Mouse (Mus musculus) MEL (cell line): ENCODE results near the gene Spink2. TPM values are rescaled to one million over a fixed set of nuclear protein-coding genes. Genes with fewer than 3 reads are reported as not detected.

Experiments used
- DNase-seq: peaks from one replicate; pipeline ENCODE4 v3.0.0; 2011; ENCODE audit warnings: low read depth, low spot score
- H3K27ac ChIP-seq: 2 replicates; pipeline ENCODE4 v1.5.1; 2012; ENCODE audit warnings: low read depth, mild to moderate bottlenecking, control low read depth, low read length, moderate library complexity; ENCODE audit not compliant: control insufficient read depth
- H3K27me3 ChIP-seq, 2 experiments: fragments of 150-350 bp in 1 of 2; sonication (generic) in 1 of 2; 2 replicates each; pipeline ENCODE4 v1.6.1; 2012; ENCODE audit warnings: low read length in 2 of 2, mild to moderate bottlenecking in 2 of 2, improper control_type of control experiment in 1 of 2, moderate library complexity in 1 of 2; ENCODE audit not compliant: insufficient read depth in 2 of 2, control insufficient read depth in 1 of 2
- H3K36me3 ChIP-seq, 2 experiments: 2 replicates each; pipeline ENCODE4 v1.6.1; 2012 to 2014; ENCODE audit warnings: low read length in 2 of 2, improper control_type of control experiment in 1 of 2, inconsistent platforms in 1 of 2, mild to moderate bottlenecking in 1 of 2; ENCODE audit not compliant: insufficient read depth in 2 of 2, control insufficient read depth in 1 of 2
- H3K4me1 ChIP-seq, 2 experiments: fragments of 150-350 bp in 1 of 2; sonication (generic) in 1 of 2; 2 replicates each; pipeline ENCODE4 v1.6.1; 2012; ENCODE audit warnings: low read length in 2 of 2, improper control_type of control experiment in 1 of 2, mild to moderate bottlenecking in 1 of 2; ENCODE audit not compliant: insufficient read depth in 2 of 2, control insufficient read depth in 1 of 2
- H3K4me3 ChIP-seq, 2 experiments: fragments of 150-350 bp in 1 of 2; sonication (generic) in 1 of 2; 2 replicates each; pipeline ENCODE4 v1.5.1; 2012; ENCODE audit warnings: low read depth in 2 of 2, low read length in 2 of 2, mild to moderate bottlenecking in 2 of 2, moderate library complexity in 2 of 2, control low read depth in 1 of 2, improper control_type of control experiment in 1 of 2; ENCODE audit not compliant: control insufficient read depth in 1 of 2, insufficient read depth in 1 of 2
- H3K79me2 ChIP-seq: 2 replicates; pipeline ENCODE4 v1.6.1; 2012; ENCODE audit warnings: mild to moderate bottlenecking, low read length, moderate library complexity; ENCODE audit not compliant: control insufficient read depth, poor library complexity, insufficient read depth
- H3K9ac ChIP-seq: 2 replicates; pipeline ENCODE4 v1.6.1; 2012; ENCODE audit warnings: low read depth, mild to moderate bottlenecking, control low read depth, low read length, moderate library complexity; ENCODE audit not compliant: control insufficient read depth, poor library complexity, severe bottlenecking
- H3K9me3 ChIP-seq: fragments of 150-350 bp; sonication (generic); replicated peaks from 2 replicates; pipeline ENCODE4 v1.6.1; 2012; ENCODE audit warnings: mild to moderate bottlenecking, low read length, improper control_type of control experiment, moderate library complexity; ENCODE audit not compliant: insufficient read depth
- BHLHE40 ChIP-seq: IDR thresholded peaks from 2 replicates; pipeline ENCODE4 v1.6.1; 2012; ENCODE audit warnings: low read depth, mild to moderate bottlenecking, inconsistent platforms, low read length, improper control_type of control experiment, borderline replicate concordance
- CHD1 ChIP-seq: IDR thresholded peaks from 2 replicates; pipeline ENCODE4 v1.6.1; 2012; ENCODE audit warnings: low read depth, mild to moderate bottlenecking, inconsistent platforms, low read length, improper control_type of control experiment
- CTCF ChIP-seq, 3 experiments: IDR thresholded peaks in 2 of 3; conservative IDR thresholded peaks in 1 of 3; 2 replicates each; pipeline ENCODE4 v1.5.1; 2011 to 2012; ENCODE audit warnings: low read length in 3 of 3, low read depth in 2 of 3, mild to moderate bottlenecking in 2 of 3, improper control_type of control experiment in 1 of 3, inconsistent platforms in 1 of 3, mixed read lengths in 1 of 3, moderate library complexity in 1 of 3; ENCODE audit not compliant: control insufficient read depth in 1 of 3, insufficient read depth in 1 of 3, poor library complexity in 1 of 3, severe bottlenecking in 1 of 3
- ELF1 ChIP-seq: IDR thresholded peaks from 2 replicates; pipeline ENCODE4 v1.6.1; 2014; ENCODE audit warnings: low read depth, mild to moderate bottlenecking, inconsistent platforms, low read length, improper control_type of control experiment, moderate library complexity
- EP300 ChIP-seq, 2 experiments: IDR thresholded peaks; 2 replicates each; pipeline ENCODE4 v1.6.1; 2011; ENCODE audit warnings: improper control_type of control experiment in 2 of 2, low read length in 2 of 2, low read depth in 1 of 2, mild to moderate bottlenecking in 1 of 2
- ETS1 ChIP-seq: IDR thresholded peaks from 2 replicates; pipeline ENCODE4 v1.6.1; 2012; ENCODE audit warnings: low read depth, mild to moderate bottlenecking, inconsistent platforms, low read length, improper control_type of control experiment, moderate library complexity
- GABPA ChIP-seq: IDR thresholded peaks from 2 replicates; pipeline ENCODE4 v1.6.1; 2012; ENCODE audit warnings: low read depth, mild to moderate bottlenecking, inconsistent platforms, low read length, improper control_type of control experiment, moderate library complexity
- HCFC1 ChIP-seq: IDR thresholded peaks from 2 replicates; pipeline ENCODE4 v1.6.1; 2012; ENCODE audit warnings: low read depth, mild to moderate bottlenecking, inconsistent platforms, low read length, improper control_type of control experiment, moderate library complexity
- MAFK ChIP-seq: IDR thresholded peaks from 2 replicates; pipeline ENCODE4 v1.6.1; 2011; ENCODE audit warnings: low read depth, mild to moderate bottlenecking, low read length, improper control_type of control experiment, borderline replicate concordance
- MAX ChIP-seq: IDR thresholded peaks from 2 replicates; pipeline ENCODE4 v1.6.1; 2011; ENCODE audit warnings: low read length, improper control_type of control experiment
- MAZ ChIP-seq: IDR thresholded peaks from 2 replicates; pipeline ENCODE4 v1.6.1; 2012; ENCODE audit warnings: low read depth, mild to moderate bottlenecking, inconsistent platforms, low read length, improper control_type of control experiment
- MEF2A ChIP-seq: IDR thresholded peaks from 2 replicates; pipeline ENCODE4 v1.6.1; 2014; ENCODE audit warnings: low read depth, mild to moderate bottlenecking, inconsistent platforms, low read length, improper control_type of control experiment; ENCODE audit not compliant: poor library complexity, insufficient replicate concordance, severe bottlenecking; ENCODE audit errors: extremely low read depth
- MXI1 ChIP-seq: IDR thresholded peaks from 2 replicates; pipeline ENCODE4 v1.6.1; 2011; ENCODE audit warnings: mild to moderate bottlenecking, low read depth, low read length, improper control_type of control experiment
- MYC ChIP-seq: IDR thresholded peaks from 2 replicates; pipeline ENCODE4 v1.6.1; 2011; ENCODE audit warnings: low read depth, mild to moderate bottlenecking, low read length, improper control_type of control experiment, moderate library complexity
- NRF1 ChIP-seq: IDR thresholded peaks from 2 replicates; pipeline ENCODE4 v1.6.1; 2014; ENCODE audit warnings: low read depth, mild to moderate bottlenecking, inconsistent platforms, low read length, improper control_type of control experiment, moderate library complexity; ENCODE audit not compliant: poor library complexity, insufficient read depth, severe bottlenecking
- POLR2A ChIP-seq, 2 experiments: IDR thresholded peaks; 2 replicates each; pipeline ENCODE4 v1.6.1; 2011 to 2012; ENCODE audit warnings: low read length in 2 of 2, mild to moderate bottlenecking in 2 of 2, control low read depth in 1 of 2, improper control_type of control experiment in 1 of 2, low read depth in 1 of 2, moderate library complexity in 1 of 2; ENCODE audit not compliant: control insufficient read depth in 1 of 2, insufficient read depth in 1 of 2, poor library complexity in 1 of 2
- POLR2AphosphoS2 ChIP-seq: IDR thresholded peaks from 2 replicates; pipeline ENCODE4 v1.6.1; 2011; ENCODE audit warnings: low read length, improper control_type of control experiment
- POLR2AphosphoS5 ChIP-seq: IDR thresholded peaks from 2 replicates; pipeline ENCODE4 v1.6.1; 2012; ENCODE audit warnings: low read depth, borderline replicate concordance, mild to moderate bottlenecking, inconsistent platforms, low read length, moderate library complexity, mixed read lengths
- RAD21 ChIP-seq: IDR thresholded peaks from 2 replicates; pipeline ENCODE4 v1.6.1; 2011; ENCODE audit warnings: mild to moderate bottlenecking, low read depth, low read length, improper control_type of control experiment
- RCOR1 ChIP-seq: IDR thresholded peaks from 2 replicates; pipeline ENCODE4 v1.6.1; 2012; ENCODE audit warnings: low read depth, mild to moderate bottlenecking, inconsistent platforms, low read length, improper control_type of control experiment
- SIN3A ChIP-seq: IDR thresholded peaks from 2 replicates; pipeline ENCODE4 v1.6.1; 2012; ENCODE audit warnings: low read length, improper control_type of control experiment, inconsistent platforms
- SMC3 ChIP-seq: IDR thresholded peaks from 2 replicates; pipeline ENCODE4 v1.6.1; 2011; ENCODE audit warnings: low read depth, low read length, improper control_type of control experiment
- TAL1 ChIP-seq: IDR thresholded peaks from 2 replicates; pipeline ENCODE4 v1.6.1; 2012; ENCODE audit warnings: mild to moderate bottlenecking, inconsistent platforms, low read length, moderate library complexity, mixed read lengths
- TBP ChIP-seq: IDR thresholded peaks from 2 replicates; pipeline ENCODE4 v1.8.0; 2011; ENCODE audit warnings: low read depth, low read length, improper control_type of control experiment
- TCF12 ChIP-seq: IDR thresholded peaks from 2 replicates; pipeline ENCODE4 v1.6.1; 2014; ENCODE audit warnings: low read depth, mild to moderate bottlenecking, inconsistent platforms, low read length, improper control_type of control experiment, moderate library complexity
- UBTF ChIP-seq: IDR thresholded peaks from 2 replicates; pipeline ENCODE4 v1.6.1; 2012; ENCODE audit warnings: low read depth, mild to moderate bottlenecking, inconsistent platforms, low read length, improper control_type of control experiment, moderate library complexity, borderline replicate concordance; ENCODE audit not compliant: insufficient read depth
- USF1 ChIP-seq: IDR thresholded peaks from 2 replicates; pipeline ENCODE4 v1.6.1; 2014; ENCODE audit warnings: low read depth, mild to moderate bottlenecking, inconsistent platforms, low read length, improper control_type of control experiment, moderate library complexity
- USF2 ChIP-seq, 2 experiments: IDR thresholded peaks; 2 replicates each; pipeline ENCODE4 v1.6.1; 2011 to 2012; ENCODE audit warnings: improper control_type of control experiment in 2 of 2, low read length in 2 of 2, borderline replicate concordance in 1 of 2, inconsistent platforms in 1 of 2, low read depth in 1 of 2, mild to moderate bottlenecking in 1 of 2; ENCODE audit not compliant: insufficient read depth in 1 of 2
- ZC3H11A ChIP-seq: IDR thresholded peaks from 2 replicates; pipeline ENCODE4 v1.6.1; 2012; ENCODE audit warnings: low read depth, mild to moderate bottlenecking, inconsistent platforms, low read length, improper control_type of control experiment
- ZNF384 ChIP-seq: IDR thresholded peaks from 2 replicates; pipeline ENCODE4 v1.6.1; 2012; ENCODE audit warnings: low read depth, mild to moderate bottlenecking, inconsistent platforms, low read length, improper control_type of control experiment
- polyA plus RNA-seq, 2 experiments: library from polyadenylated mRNA; stranded (reverse) in 1 of 2; unstranded in 1 of 2; fragments of >175 nt in 1 of 2; fragments of >200 nt in 1 of 2; gene quantifications; 2 replicates each; pipeline versions ENCODE4 v1.2.1 to v1.2.4; 2012; ENCODE audit warnings: low replicate concordance in 2 of 2, low read depth in 1 of 2; ENCODE audit not compliant: insufficient read length in 2 of 2, insufficient read depth in 1 of 2, missing spikeins in 1 of 2
- total RNA-seq: library from RNA; depleted of rRNA; stranded (reverse); fragments of 300-350 nt; gene quantifications from 2 replicates; pipeline ENCODE4 v1.2.3, GENCODE M21; 2012

The Spink2 gene
- total and polyA plus RNA-seq, 3 experiments: not detected

- Histone ChIP-seq H3K4me3 (no peak overlapping the region), H3K27ac (no peak overlapping the region), H3K27me3 (no peaks in the 10 kb centered on the region), H3K36me3 (peaks cover 0 to 25% of the 10 kb centered on the region in 2 experiments; a peak in 2 of 4 replicates), H3K79me2 (no peaks in the 10 kb centered on the region), H3K9ac (no peak overlapping the region), H3K9me3 (no peaks in the 10 kb centered on the region), H3K4me1 (peaks cover 16 to 39% of the 10 kb centered on the region in 2 experiments)
- peak; percentile 37 for DNase-seq
- TF ChIP-seq TCF12: 0 out of 2 replicates have a peak, but pooled peaks have one; percentile 16
- TF ChIP-seq ETS1: 0 out of 2 replicates have a peak, but pooled peaks have one; percentile 37
- no peak for TF ChIP-seq ZNF384
- peak in 1 of 2 experiments; percentile 30; a peak in 1 of 4 replicates for TF ChIP-seq EP300 (IDR thresholded peaks at IDR 0.05; ENCODE audit: low read depth in 1 of 2, low read length in 2 of 2)
Measured at GRCm38 (mm10) chr5:77178008-77178407, 33.3 kb downstream of the Spink2 start.

- Histone ChIP-seq H3K9me3 (no peaks in the 10 kb centered on the region), H3K79me2 (no peaks in the 10 kb centered on the region), H3K9ac (no peak overlapping the region), H3K4me1 (peaks cover 16 to 39% of the 10 kb centered on the region in 2 experiments), H3K27ac (peak overlapping the region; percentile 53), H3K27me3 (no peaks in the 10 kb centered on the region), H3K4me3 (no peak overlapping the region), H3K36me3 (peaks cover 0 to 25% of the 10 kb centered on the region in 2 experiments; a peak in 2 of 4 replicates)
- peak; percentile 92 for DNase-seq
- TF ChIP-seq SIN3A (peak; percentile 90), USF1 (no peak; the same call in 1 of the 2 replicates), HCFC1 (no peak), GABPA (no peak), TAL1 (peak; percentile 47; the same call in 1 of the 2 replicates), MAFK (no peak), ZC3H11A (no peak), UBTF (no peak), RCOR1 (peak; percentile 85), SMC3 (peak; percentile 19; the same call in 1 of the 2 replicates), BHLHE40 (peak; percentile 71), ELF1 (no peak), TBP (peak; percentile 12; the same call in 1 of the 2 replicates), MXI1 (peak; percentile 92), CHD1 (no peak), MAZ (no peak), CTCF (IDR thresholded peaks at IDR 0.05 in 2 of 3, conservative IDR thresholded peaks at IDR 0.05 in 1 of 3; ENCODE audit: control insufficient read depth in 1 of 3, insufficient read depth in 1 of 3, low read depth in 2 of 3, low read length in 3 of 3, poor library complexity in 1 of 3, severe bottlenecking in 1 of 3) (no peak), NRF1 (no peak), POLR2A (IDR thresholded peaks at IDR 0.05; ENCODE audit: control insufficient read depth in 1 of 2, insufficient read depth in 1 of 2, low read depth in 1 of 2, low read length in 2 of 2, poor library complexity in 1 of 2) (no peak), USF2 (IDR thresholded peaks at IDR 0.05; ENCODE audit: borderline replicate concordance in 1 of 2, insufficient read depth in 1 of 2, low read depth in 1 of 2, low read length in 2 of 2) (no peak), EP300 (IDR thresholded peaks at IDR 0.05; ENCODE audit: low read depth in 1 of 2, low read length in 2 of 2) (peak; percentile 95 to 96), MYC (peak; percentile 90), POLR2AphosphoS2 (no peak), RAD21 (no peak), MAX (peak; percentile 86), MEF2A (0 out of 2 replicates have a peak, but pooled peaks have one; percentile 50), TCF12 (peak; percentile 91), POLR2AphosphoS5 (no peak)
Measured at GRCm38 (mm10) chr5:77174779-77175178, 36.5 kb downstream of the Spink2 start.
